Mouse (Mus musculus) testis, adult 2 months (tissue): ENCODE data around the gene Gm30302.

ENCODE experiments used
- CTCF ChIP-seq: fragments of 200-500 bp; IDR thresholded peaks from 2 replicates; pipeline ENCODE4 v1.5.1; 2012; ENCODE audit warnings: low read depth, mild to moderate bottlenecking, inconsistent platforms, low read length, moderate library complexity; ENCODE audit not compliant: control insufficient read depth, insufficient read depth, insufficient replicate concordance
- POLR2A ChIP-seq: fragments of 200-500 bp; IDR thresholded peaks from 2 replicates; pipeline ENCODE4 v1.6.1; 2012; ENCODE audit warnings: low read depth, mild to moderate bottlenecking, inconsistent platforms, low read length, moderate library complexity; ENCODE audit not compliant: control insufficient read depth

GRCm38 (mm10) chr13:49762208-49762607 lies 36.6 kb downstream of the Gm30302 start:
- TF ChIP-seq CTCF = no peak
- TF ChIP-seq POLR2A = peak; percentile 99
